Mouse (Mus musculus): Measurements from ENCODE around the gene Phldb2. TPM values are rescaled to one million over a fixed set of nuclear protein-coding genes. Genes with fewer than 3 reads are reported as not detected.

Phldb2 gene
- polyA plus RNA-seq, 1 experiment = 10.6 TPM

DNA sequence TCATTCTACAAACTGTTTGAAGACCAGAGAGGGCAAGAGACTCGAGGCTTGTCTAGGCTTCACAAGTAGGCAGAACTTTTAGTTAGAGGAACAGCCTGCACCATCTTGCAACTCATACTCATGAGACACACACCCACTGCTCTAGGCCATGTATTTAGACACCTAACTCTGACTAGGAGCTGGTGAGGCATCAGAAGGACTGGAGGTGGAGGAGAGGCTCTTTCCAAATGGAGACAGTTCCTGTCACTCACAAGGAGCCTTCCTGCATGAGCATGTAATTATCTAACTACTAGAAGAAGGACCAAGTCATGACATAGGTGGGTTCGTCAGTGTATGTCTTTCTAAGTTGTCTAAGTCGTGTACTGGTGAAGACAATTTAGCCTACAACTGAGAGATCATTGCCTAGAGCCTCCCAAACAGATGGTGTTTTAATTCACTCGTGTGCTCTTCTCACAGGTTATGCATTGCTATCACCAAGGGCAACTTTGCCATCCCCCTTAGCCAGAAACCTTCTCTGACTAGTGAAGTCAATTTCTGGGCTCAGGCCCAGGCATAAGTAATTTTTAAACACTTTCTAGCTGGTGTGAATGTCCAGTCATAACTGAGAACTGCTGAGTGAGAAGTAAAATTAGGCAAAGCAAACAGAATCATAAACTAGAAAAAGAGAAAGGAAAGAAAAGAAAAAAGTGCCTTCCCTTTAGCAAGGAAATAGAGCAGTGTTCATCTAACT, 62.8 kb downstream of the Phldb2 start:
- no peak for DNase-seq (ENCODE audit: low read depth)
- TF ChIP-seq POLR2A (IDR thresholded peaks at IDR 0.05; ENCODE audit: borderline replicate concordance, extremely low read depth, insufficient read depth, insufficient read length, poor library complexity, severe bottlenecking) = no peak
- TF ChIP-seq CTCF (IDR thresholded peaks at IDR 0.05; ENCODE audit: borderline replicate concordance, extremely low read depth, insufficient read depth, insufficient read length) = no peak

DNA sequence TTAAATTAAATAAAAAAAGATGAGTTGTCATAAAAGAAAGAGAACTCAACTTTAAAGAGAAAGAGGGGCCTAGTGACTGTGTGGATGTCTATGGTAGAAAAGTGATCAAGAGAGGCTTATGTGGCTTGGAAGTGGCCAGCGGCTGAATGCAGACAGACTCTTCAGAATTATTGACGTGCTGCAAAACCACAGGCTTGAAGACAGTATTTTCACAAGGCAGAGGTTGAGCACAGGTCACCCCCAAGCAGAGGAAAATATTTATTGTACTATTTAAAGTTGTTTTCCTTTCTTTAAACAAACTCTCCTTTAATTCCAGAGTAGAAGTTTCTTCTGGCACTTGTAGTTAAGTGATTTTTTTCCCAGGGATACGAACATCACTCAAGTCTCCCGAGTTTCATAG, 63.8 kb downstream of the Phldb2 start:
- TF ChIP-seq POLR2A (IDR thresholded peaks at IDR 0.05; ENCODE audit: borderline replicate concordance, extremely low read depth, insufficient read depth, insufficient read length, poor library complexity, severe bottlenecking) (no peak), CTCF (IDR thresholded peaks at IDR 0.05; ENCODE audit: borderline replicate concordance, extremely low read depth, insufficient read depth, insufficient read length) (no peak)
- peak; percentile 12 for DNase-seq (ENCODE audit: low read depth)

DNA sequence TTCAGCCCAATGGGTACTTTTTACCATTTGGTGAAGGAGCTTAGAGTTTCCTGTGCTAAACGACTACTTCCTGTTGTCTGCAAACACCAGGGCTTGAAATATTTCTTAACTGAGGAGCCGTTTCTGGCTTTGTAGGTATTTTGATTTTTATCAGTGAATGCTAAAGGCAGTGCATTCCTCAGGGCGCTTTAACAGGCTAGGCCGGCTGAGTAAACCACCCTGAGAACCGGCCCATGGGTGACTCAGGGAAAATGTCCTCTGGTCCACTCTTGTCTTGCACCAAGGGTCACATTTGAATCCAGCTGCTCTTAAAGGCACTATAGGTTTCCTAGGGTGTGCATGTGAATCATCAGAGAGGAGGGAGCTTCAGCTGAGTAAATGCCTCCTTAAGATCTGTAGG, 66.8 kb downstream of the Phldb2 start:
- TF ChIP-seq CTCF (IDR thresholded peaks at IDR 0.05; ENCODE audit: borderline replicate concordance, extremely low read depth, insufficient read depth, insufficient read length) (no peak), POLR2A (IDR thresholded peaks at IDR 0.05; ENCODE audit: borderline replicate concordance, extremely low read depth, insufficient read depth, insufficient read length, poor library complexity, severe bottlenecking) (no peak)
- no peak for DNase-seq (ENCODE audit: low read depth)

DNA sequence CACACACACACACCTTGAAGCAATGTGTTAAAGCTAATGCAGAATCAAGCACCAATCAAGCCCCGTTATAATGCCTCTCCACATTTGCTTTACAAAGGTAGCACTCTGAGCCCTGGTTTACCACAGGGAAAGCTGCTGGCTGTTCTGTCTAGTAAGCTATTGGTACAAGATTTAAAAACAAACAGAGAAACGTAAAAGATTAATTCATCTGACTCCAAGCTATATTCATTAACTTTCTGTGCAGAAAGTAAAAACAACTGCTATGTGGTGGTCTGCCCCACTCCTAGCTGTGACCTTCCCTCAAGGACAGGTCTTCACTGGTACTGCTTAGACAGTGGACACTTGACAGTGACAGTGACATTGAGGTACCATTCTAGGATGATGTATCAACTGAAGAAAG, 69.2 kb downstream of the Phldb2 start:
- TF ChIP-seq POLR2A (IDR thresholded peaks at IDR 0.05; ENCODE audit: borderline replicate concordance, extremely low read depth, insufficient read depth, insufficient read length, poor library complexity, severe bottlenecking) = no peak
- TF ChIP-seq CTCF (IDR thresholded peaks at IDR 0.05; ENCODE audit: borderline replicate concordance, extremely low read depth, insufficient read depth, insufficient read length) = no peak
- no peak for DNase-seq (ENCODE audit: low read depth)

DNA sequence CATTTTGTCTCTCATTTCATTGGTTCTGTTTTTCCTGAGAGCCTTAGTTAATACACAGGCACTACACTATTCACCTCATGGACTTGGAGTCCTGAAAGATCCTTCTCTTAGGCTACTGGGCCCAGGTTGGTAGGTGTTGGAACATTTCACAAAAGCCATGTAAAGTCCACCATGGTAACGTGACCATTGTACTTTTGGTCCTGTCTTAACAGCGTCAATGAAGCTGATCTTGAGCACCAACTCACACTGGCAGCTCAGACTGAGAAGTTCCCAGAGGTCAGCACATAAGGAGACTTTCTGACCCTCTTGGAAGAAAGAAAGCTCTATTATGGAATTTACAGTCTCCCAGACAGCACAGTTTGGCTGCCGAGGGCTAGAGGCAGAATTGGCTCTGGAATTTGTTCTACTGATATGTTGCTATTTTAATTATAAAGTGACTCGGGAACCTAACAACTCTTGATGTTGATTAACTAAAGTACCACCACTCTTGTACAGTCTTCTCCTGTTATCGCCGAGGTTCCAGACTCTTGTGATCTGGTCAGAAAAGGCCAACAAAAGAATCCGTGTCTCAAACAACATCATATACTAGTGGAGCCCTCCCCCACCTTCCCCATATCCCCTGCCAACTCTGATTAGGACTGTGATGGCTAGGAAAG, 72.1 kb downstream of the Phldb2 start:
- no peak for TF ChIP-seq POLR2A (IDR thresholded peaks at IDR 0.05; ENCODE audit: borderline replicate concordance, extremely low read depth, insufficient read depth, insufficient read length, poor library complexity, severe bottlenecking)
- no peak for TF ChIP-seq CTCF (IDR thresholded peaks at IDR 0.05; ENCODE audit: borderline replicate concordance, extremely low read depth, insufficient read depth, insufficient read length)
- DNase-seq (ENCODE audit: low read depth) = no peak

DNA sequence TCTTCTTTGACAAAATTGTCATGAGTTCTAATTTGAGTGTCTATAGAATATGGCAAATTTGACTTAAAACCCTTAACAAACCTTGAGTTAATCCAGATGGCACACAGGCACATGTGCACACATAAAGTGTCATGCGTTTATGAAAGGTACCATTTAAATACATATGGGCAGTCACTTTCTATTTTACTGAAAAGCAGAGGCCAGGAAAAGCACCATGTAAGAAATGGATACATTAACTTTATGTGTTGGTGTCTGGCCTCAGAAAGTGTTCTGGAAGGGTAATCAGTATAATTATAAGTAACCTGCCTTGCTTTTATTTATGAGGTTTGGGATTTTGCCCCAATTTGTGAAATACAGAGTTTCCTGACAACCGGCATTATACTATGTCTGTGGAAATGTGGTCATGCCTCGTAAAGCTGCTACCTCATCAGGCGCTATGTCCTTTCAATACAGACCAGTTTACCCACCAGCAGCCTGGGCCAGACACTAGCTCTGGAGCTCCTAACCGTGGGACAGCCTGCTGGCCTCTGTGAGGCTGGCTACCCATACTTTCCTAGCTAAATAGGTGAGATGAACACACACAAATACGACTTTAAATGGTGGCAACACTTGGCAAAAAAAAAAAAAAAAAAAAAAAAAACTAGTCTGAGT, 73.2 kb downstream of the Phldb2 start:
- TF ChIP-seq POLR2A (IDR thresholded peaks at IDR 0.05; ENCODE audit: borderline replicate concordance, extremely low read depth, insufficient read depth, insufficient read length, poor library complexity, severe bottlenecking) (no peak), CTCF (IDR thresholded peaks at IDR 0.05; ENCODE audit: borderline replicate concordance, extremely low read depth, insufficient read depth, insufficient read length) (no peak)
- DNase-seq (ENCODE audit: low read depth) = no peak

DNA sequence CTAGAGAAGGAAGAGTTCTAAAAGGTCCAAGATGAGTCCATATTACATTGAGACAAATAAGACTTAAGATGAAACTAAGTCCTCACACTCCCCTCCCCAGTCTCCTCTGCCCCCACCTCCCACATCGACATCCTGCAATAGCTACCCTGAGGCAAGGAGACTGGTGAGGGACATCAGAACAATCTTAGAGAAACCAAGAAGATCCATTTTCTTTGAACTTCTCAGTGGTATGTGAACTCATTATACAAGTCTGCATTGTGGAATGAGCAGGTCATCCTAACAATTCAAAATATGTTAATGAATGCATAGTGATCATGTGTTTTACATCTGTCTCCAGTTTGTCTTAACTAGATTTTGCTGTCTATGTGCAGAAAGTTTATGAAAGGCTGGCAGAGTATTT, 75.7 kb downstream of the Phldb2 start:
- TF ChIP-seq CTCF (IDR thresholded peaks at IDR 0.05; ENCODE audit: borderline replicate concordance, extremely low read depth, insufficient read depth, insufficient read length) (no peak), POLR2A (IDR thresholded peaks at IDR 0.05; ENCODE audit: borderline replicate concordance, extremely low read depth, insufficient read depth, insufficient read length, poor library complexity, severe bottlenecking) (no peak)
- no peak for DNase-seq (ENCODE audit: low read depth)

DNA sequence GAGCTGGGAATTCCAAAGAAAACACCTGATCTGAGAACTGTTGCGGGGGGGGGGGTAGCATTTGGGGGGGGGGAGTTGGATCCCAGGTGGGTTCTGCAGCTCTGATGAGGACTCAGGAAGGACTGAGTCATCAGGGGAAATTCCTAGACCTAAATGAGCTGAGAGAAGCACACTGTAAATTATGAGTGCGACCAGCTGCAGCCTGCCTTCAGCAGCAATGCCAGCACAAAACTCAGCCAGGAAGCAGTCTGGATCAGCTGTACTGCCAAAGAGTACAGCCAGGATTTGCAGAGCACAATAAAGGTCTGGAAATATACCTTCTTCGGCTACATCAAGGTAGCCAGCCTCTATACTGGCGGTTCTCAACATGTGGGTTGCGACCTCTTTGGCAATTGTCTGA, 76.2 kb downstream of the Phldb2 start:
- no peak for DNase-seq (ENCODE audit: low read depth)
- TF ChIP-seq CTCF (IDR thresholded peaks at IDR 0.05; ENCODE audit: borderline replicate concordance, extremely low read depth, insufficient read depth, insufficient read length) (no peak), POLR2A (IDR thresholded peaks at IDR 0.05; ENCODE audit: borderline replicate concordance, extremely low read depth, insufficient read depth, insufficient read length, poor library complexity, severe bottlenecking) (no peak)

DNA sequence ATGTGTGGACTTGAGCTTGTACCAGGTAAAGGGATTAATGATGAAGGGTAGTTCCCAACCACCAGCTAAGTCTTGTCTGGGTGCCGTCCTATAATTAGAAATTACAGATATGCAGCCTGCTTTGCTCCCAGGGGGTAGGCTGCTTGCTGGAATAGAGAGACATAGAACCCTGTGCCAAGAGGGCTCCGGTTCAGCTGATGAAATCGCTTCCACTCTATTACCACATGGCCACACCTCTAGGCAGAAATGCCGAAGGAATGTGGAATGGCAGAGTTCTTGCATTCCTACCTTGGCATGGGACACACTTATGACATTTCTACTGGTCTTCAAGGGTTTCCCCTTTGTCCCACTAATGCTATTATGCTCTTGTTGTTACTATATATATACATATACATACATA, 80.0 kb downstream of the Phldb2 start:
- TF ChIP-seq POLR2A (IDR thresholded peaks at IDR 0.05; ENCODE audit: borderline replicate concordance, extremely low read depth, insufficient read depth, insufficient read length, poor library complexity, severe bottlenecking) (no peak), CTCF (IDR thresholded peaks at IDR 0.05; ENCODE audit: borderline replicate concordance, extremely low read depth, insufficient read depth, insufficient read length) (no peak)

DNA sequence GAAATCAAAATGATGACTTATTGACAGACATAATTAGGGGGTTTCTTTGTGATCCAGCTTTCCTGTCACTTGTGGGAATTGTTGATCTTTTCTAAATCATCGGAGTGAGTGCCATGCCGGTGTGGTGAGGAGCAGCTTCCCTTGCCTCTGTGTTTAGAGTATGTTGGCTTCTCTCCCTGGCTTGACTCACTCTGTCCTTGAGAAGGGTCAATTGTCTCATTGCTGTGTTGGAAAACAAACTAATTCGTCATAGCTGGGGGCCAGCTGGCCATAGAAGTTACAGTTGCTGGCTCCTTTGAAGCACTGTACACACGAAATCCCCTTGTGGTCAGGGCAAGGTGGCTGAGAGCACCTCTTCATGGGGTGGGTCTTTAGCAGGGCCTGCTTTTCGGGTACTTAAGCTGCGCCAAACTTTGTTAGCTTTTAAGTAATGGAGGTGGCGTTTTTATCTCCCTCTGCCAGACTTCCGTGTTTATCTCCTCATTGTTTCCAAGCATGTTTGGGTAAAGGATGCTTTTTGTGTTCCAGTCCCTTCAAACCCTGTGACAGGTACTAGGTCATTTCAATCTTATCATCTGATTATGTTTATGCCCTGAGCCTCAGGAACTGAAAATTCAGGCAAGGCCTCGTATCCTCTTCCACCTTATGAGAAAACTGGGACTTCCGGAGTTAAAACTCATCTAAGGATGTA, 82.0 kb downstream of the Phldb2 start:
- no peak for DNase-seq (ENCODE audit: low read depth)

More for the DNA sequence above, 80.0 kb downstream of the Phldb2 start:
- no peak for DNase-seq (ENCODE audit: low read depth)

DNA sequence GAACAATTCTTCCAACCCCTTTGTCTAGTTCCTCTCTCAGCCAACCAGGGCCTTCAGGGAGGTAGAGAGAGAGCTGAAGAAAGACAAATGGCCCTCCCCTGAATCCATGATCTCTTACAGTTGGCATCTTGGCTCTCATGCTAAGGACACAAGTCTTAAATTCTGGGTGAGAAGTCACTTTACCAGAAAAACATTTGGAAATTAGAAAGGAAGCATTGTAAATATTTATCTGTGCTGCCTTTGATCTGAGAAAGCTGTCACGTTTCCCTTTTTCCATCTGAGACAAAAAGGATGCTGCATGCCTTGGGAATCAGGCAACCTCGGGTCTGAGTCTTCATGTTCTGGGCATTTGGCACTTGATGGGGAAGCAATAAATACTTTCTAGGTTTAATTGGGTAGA, 82.7 kb downstream of the Phldb2 start:
- TF ChIP-seq CTCF (IDR thresholded peaks at IDR 0.05; ENCODE audit: borderline replicate concordance, extremely low read depth, insufficient read depth, insufficient read length) = no peak
- no peak for TF ChIP-seq POLR2A (IDR thresholded peaks at IDR 0.05; ENCODE audit: borderline replicate concordance, extremely low read depth, insufficient read depth, insufficient read length, poor library complexity, severe bottlenecking)
- DNase-seq (ENCODE audit: low read depth) = no peak

More for the DNA sequence above, 82.0 kb downstream of the Phldb2 start:
- TF ChIP-seq POLR2A (IDR thresholded peaks at IDR 0.05; ENCODE audit: borderline replicate concordance, extremely low read depth, insufficient read depth, insufficient read length, poor library complexity, severe bottlenecking) (no peak), CTCF (IDR thresholded peaks at IDR 0.05; ENCODE audit: borderline replicate concordance, extremely low read depth, insufficient read depth, insufficient read length) (no peak)
